15 mouse cellular contexts compared by ENCODE assay signal in the genomic region with DNA sequence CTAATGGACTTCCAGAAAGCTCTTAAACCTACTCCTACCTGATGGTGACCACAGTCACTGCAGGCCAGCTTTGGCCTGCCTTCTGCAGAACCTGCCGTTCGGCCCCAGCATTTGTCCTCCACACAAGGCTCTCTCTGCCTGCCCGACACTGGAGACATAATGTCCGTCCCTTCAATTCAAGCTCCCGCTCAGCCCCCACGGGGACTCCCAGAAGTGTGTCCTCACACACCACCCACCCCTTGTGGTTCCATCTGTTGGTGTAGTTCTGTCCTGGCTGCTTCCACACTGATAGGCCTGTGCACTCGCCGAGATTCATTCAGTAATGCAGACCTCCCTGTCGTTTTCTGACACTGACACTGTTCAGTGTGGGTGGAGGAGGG. TPM values are rescaled to one million over a fixed set of nuclear protein-coding genes. Genes with fewer than 3 reads are reported as not detected.
DNase-seq lines count a peak whose midpoint lies in the region; ATAC-seq and TF ChIP-seq lines count a peak whose summit lies in the region.
"Had no signal": no experiment of that assay in that cellular context is flagged by ENCODE, and none has a peak within 500 bp of the region (broad histone marks: within the 10 kb centered on the region; RNA-seq: fewer than 3 reads in every experiment).

No protein-coding gene starts in this region.

- no peak for ATAC-seq in forebrain, postnatal 0 days
- no peak for ATAC-seq in neural tube, embryonic 13.5 days (ENCODE audit: low read depth)
- ATAC-seq: liver, embryonic 12.5 days had no signal

- H3K9me3 ChIP-seq in forebrain, postnatal 0 days (ENCODE audit: low read length) = no peaks in the 10 kb centered on the region
- no peaks in the 10 kb centered on the region for H3K9me3 ChIP-seq in neural tube, embryonic 13.5 days
- H3K9me3 ChIP-seq: heart, embryonic 10.5 days; kidney, embryonic 15.5 days; liver, embryonic 12.5 days had no signal

- H3K4me2 ChIP-seq in forebrain, postnatal 0 days (ENCODE audit: low read depth) = peak overlapping the region; percentile 76
- peak overlapping the region; percentile 81 for H3K4me2 ChIP-seq in neural tube, embryonic 13.5 days
- H3K4me2 ChIP-seq: kidney, embryonic 15.5 days; liver, embryonic 12.5 days had no signal

- intact Hi-C loops in left cerebral cortex, adult 2 months (cut with DNase I) = loop anchor here (2.0 kb wide), 1 partner anchor 44 kb away; no protein-coding TSS in a partner anchor

- H3K4me1 ChIP-seq in forebrain, postnatal 0 days (ENCODE audit: insufficient read depth) = peaks cover 61% of the 10 kb centered on the region
- peaks cover 90% of the 10 kb centered on the region for H3K4me1 ChIP-seq in neural tube, embryonic 13.5 days (replicated peaks)

- 52% methylated on average over 9 of the region's 9 CpGs for WGBS in forebrain, postnatal 0 days
- WGBS in neural tube, embryonic 13.5 days = 68% methylated on average over 9 of the region's 9 CpGs

- no peak overlapping the region for H3K27ac ChIP-seq in left cerebral cortex, adult 2 months
- no peak overlapping the region for H3K27ac ChIP-seq in forebrain, postnatal 0 days (ENCODE audit: low read depth, low read length)
- no peak overlapping the region for H3K27ac ChIP-seq in neural tube, embryonic 13.5 days (replicated peaks)
- H3K27ac ChIP-seq: gastrocnemius, adult 2 months; heart, embryonic 10.5 days; kidney, embryonic 15.5 days; liver, embryonic 12.5 days had no signal

- no peaks in the 10 kb centered on the region for H3K27me3 ChIP-seq in forebrain, postnatal 0 days (ENCODE audit: insufficient read depth, low read length)
- H3K27me3 ChIP-seq in neural tube, embryonic 13.5 days = peaks cover 50% of the 10 kb centered on the region; the same call in 1 of the 2 replicates

- peak; percentile 65 for DNase-seq in cerebellum, adult 9-11 months
- no peak for DNase-seq in cerebellum, postnatal 4 days (ENCODE audit: low spot score in 2 of 2)
- DNase-seq in left cerebral cortex, adult 2 months (ENCODE audit: extremely low spot score in 1 of 2, low spot score in 2 of 2) = peak; percentile 49 to 68
- no peak for DNase-seq in left cerebral cortex, adult 11 months (ENCODE audit: low spot score)
- no peak for DNase-seq in forebrain, postnatal 0 days
- no peak for DNase-seq in ovary, postnatal 36 days (ENCODE audit: low spot score)
- no peak for DNase-seq in adipocyte (ENCODE audit: low spot score)
- DNase-seq: B cell, adult 2 months; gastrocnemius, adult 2 months; lung, postnatal 14 days; thymus, postnatal 4 days had no signal

- no peak for TF ChIP-seq CTCF in left cerebral cortex, adult 2 months (IDR thresholded peaks at IDR 0.05)
- no peak for TF ChIP-seq CTCF in forebrain, postnatal 0 days (IDR thresholded peaks at IDR 0.05; ENCODE audit: low read depth)

- peak overlapping the region; percentile 63 for H3K4me3 ChIP-seq in left cerebral cortex, adult 2 months
- H3K4me3 ChIP-seq in forebrain, postnatal 0 days (ENCODE audit: low read depth, low read length) = no peak overlapping the region
- peak overlapping the region; percentile 66 for H3K4me3 ChIP-seq in neural tube, embryonic 13.5 days
- H3K4me3 ChIP-seq: gastrocnemius, adult 2 months; heart, embryonic 10.5 days; kidney, embryonic 15.5 days; liver, embryonic 12.5 days had no signal

- 0 out of 2 replicates have a peak overlapping the region, but pooled peaks have one; percentile 82 for H3K9ac ChIP-seq in forebrain, postnatal 0 days
- peak overlapping the region; percentile 86; the same call in 1 of the 2 replicates for H3K9ac ChIP-seq in neural tube, embryonic 13.5 days
- H3K9ac ChIP-seq: kidney, embryonic 15.5 days; liver, embryonic 12.5 days had no signal

- H3K36me3 ChIP-seq in forebrain, postnatal 0 days (ENCODE audit: insufficient read depth) = no peaks in the 10 kb centered on the region; the same call in 1 of the 2 replicates
- no peaks in the 10 kb centered on the region for H3K36me3 ChIP-seq in neural tube, embryonic 13.5 days
- H3K36me3 ChIP-seq: heart, embryonic 10.5 days; kidney, embryonic 15.5 days; liver, embryonic 12.5 days had no signal

RNA-seq across cellular contexts. Expression of a gene that starts 2.7 kb away (rescaled TPM):
- total RNA-seq in left cerebral cortex, adult 2 months (2021) = 100 to 1,000 TPM; 618 to 620 TPM
- 213 and 256 TPM in 2 replicates for total RNA-seq in forebrain, postnatal 0 days (2014; rRNA removed)
- polyA plus RNA-seq in forebrain, postnatal 0 days (2015; fragmentation: Nextera tagmentation; extraction: Ambion mirVana) = 45.1 and 49.4 TPM in 2 replicates
- 24.0 and 28.9 TPM in 2 replicates for polyA plus RNA-seq in neural tube, embryonic 13.5 days (2015; fragmentation: Nextera tagmentation; extraction: Ambion mirVana)

RNA-seq across cellular contexts. Expression of a gene that starts 22.1 kb away (rescaled TPM):
- 10 to 100 TPM; 61.1 to 72.2 TPM for total RNA-seq in left cerebral cortex, adult 2 months (2021)
- 125 and 170 TPM in 2 replicates for total RNA-seq in forebrain, postnatal 0 days (2014; rRNA removed)
- 130 and 150 TPM in 2 replicates for polyA plus RNA-seq in forebrain, postnatal 0 days (2015; fragmentation: Nextera tagmentation; extraction: Ambion mirVana)
- polyA plus RNA-seq in neural tube, embryonic 13.5 days (2015; fragmentation: Nextera tagmentation; extraction: Ambion mirVana) = 44.1 and 49.9 TPM in 2 replicates

RNA-seq across cellular contexts. Expression of a gene that starts 37.0 kb away (rescaled TPM):
- total RNA-seq in left cerebral cortex, adult 2 months (2021) = 10 to 100 TPM; 28.4 to 32.7 TPM
- 6.2 and 8.8 TPM in 2 replicates for total RNA-seq in forebrain, postnatal 0 days (2014; rRNA removed)
- polyA plus RNA-seq in forebrain, postnatal 0 days (2015; fragmentation: Nextera tagmentation; extraction: Ambion mirVana) = 4.7 and 7.6 TPM in 2 replicates
- 5.7 and 6.3 TPM in 2 replicates for polyA plus RNA-seq in neural tube, embryonic 13.5 days (2015; fragmentation: Nextera tagmentation; extraction: Ambion mirVana)

RNA-seq across cellular contexts. Expression of a gene that starts 57.7 kb away (rescaled TPM):
- 100 to 1,000 TPM; 208 to 212 TPM for total RNA-seq in left cerebral cortex, adult 2 months (2021)
- total RNA-seq in forebrain, postnatal 0 days (2014; rRNA removed) = 70.0 and 113 TPM in 2 replicates
- polyA plus RNA-seq in forebrain, postnatal 0 days (2015; fragmentation: Nextera tagmentation; extraction: Ambion mirVana) = 89.7 and 102 TPM in 2 replicates
- 107 and 119 TPM in 2 replicates for polyA plus RNA-seq in neural tube, embryonic 13.5 days (2015; fragmentation: Nextera tagmentation; extraction: Ambion mirVana)

Comparison
In these comparisons a context has a peak if more than half of its experiments do, and no peak if none do; other contexts are left out.
1. DNase-seq: peak in cerebellum, adult 9-11 months (single experiment) and left cerebral cortex, adult 2 months (2 of 2); none in cerebellum, postnatal 4 days (0 of 2), left cerebral cortex, adult 11 months (single experiment), forebrain, postnatal 0 days (single experiment), ovary, postnatal 36 days (single experiment) and adipocyte (single experiment).